Mouse (Mus musculus) hindbrain, embryonic 15.5 days (tissue): ENCODE measurements around the gene Arhgef28. TPM values are rescaled to one million over a fixed set of nuclear protein-coding genes. Genes with fewer than 3 reads are reported as not detected.
"Not testable (repeated sequence)": the region's sequence is repeated elsewhere in the genome, so short reads cannot be mapped to it uniquely, and the experiment has no call there.

ENCODE experiments used
- ATAC-seq: fragments of 200-750 bp; cut with Nextera tagmentation; 2 replicates; pipeline ENCODE4 v1.8.0; 2017; ENCODE audit warnings: low read depth, moderate number of reproducible peaks, moderate TSS enrichment; ENCODE audit not compliant: low FRiP score
- H3K27ac ChIP-seq: fragments of 300-500 bp; sonication (generic); replicated peaks from 2 replicates; pipeline ENCODE4 v1.5.1; 2015; ENCODE audit warnings: mild to moderate bottlenecking, inconsistent platforms
- H3K27me3 ChIP-seq: fragments of 300-500 bp; sonication (generic); 2 replicates; pipeline ENCODE4 v1.6.1; 2015; ENCODE audit warnings: control low read depth, inconsistent platforms
- H3K36me3 ChIP-seq: fragments of 300-500 bp; sonication (generic); 2 replicates; pipeline ENCODE4 v1.6.1; 2015; ENCODE audit warnings: control low read depth, inconsistent platforms
- H3K4me1 ChIP-seq: fragments of 300-500 bp; sonication (generic); replicated peaks from 2 replicates; pipeline ENCODE4 v1.6.1; 2015; ENCODE audit warnings: control low read depth, inconsistent platforms
- H3K4me2 ChIP-seq: fragments of 300-500 bp; sonication (generic); 2 replicates; pipeline ENCODE4 v1.6.1; 2015; ENCODE audit warnings: moderate library complexity, mild to moderate bottlenecking, inconsistent platforms
- H3K4me3 ChIP-seq: fragments of 300-500 bp; sonication (generic); 2 replicates; pipeline ENCODE4 v1.5.1; 2015; ENCODE audit warnings: mild to moderate bottlenecking, inconsistent platforms
- H3K9ac ChIP-seq: fragments of 300-500 bp; sonication (generic); 2 replicates; pipeline ENCODE4 v1.6.1; 2015; ENCODE audit warnings: inconsistent platforms
- H3K9me3 ChIP-seq: fragments of 300-500 bp; sonication (generic); 2 replicates; pipeline ENCODE4 v1.6.1; 2016; ENCODE audit warnings: control low read depth, inconsistent platforms
- WGBS: fragments of 180-500 bp; shearing (Covaris S2); methylation state at CpG from one replicate; pipeline ENCODE4 v1.1.7; 2015; 5-methylcytosine and 5-hydroxymethylcytosine counted together
- polyA plus RNA-seq: library from polyadenylated mRNA; unstranded; fragments of >200 nt; fragmentation: Nextera tagmentation; extraction: Ambion mirVana; gene quantifications from 2 replicates; pipeline ENCODE4 v1.2.1, GENCODE M21; 2015

Gene Arhgef28
- polyA plus RNA-seq, 1 experiment from 2014 or later = 29.3 TPM

- no peaks in the 10 kb centered on the region for H3K4me1 ChIP-seq
- H3K27me3 ChIP-seq = no peaks in the 10 kb centered on the region
- no peak for ATAC-seq
Observed at GRCm38 (mm10) chr13:98118291-98118690, 87.9 kb downstream of the Arhgef28 start.

GRCm38 (mm10) chr13:98117566-98118254, 88.5 kb downstream of the Arhgef28 start:
- no peaks in the 10 kb centered on the region for H3K9me3 ChIP-seq
- H3K36me3 ChIP-seq = no peaks in the 10 kb centered on the region
- 83% methylated on average over 7 of the region's 7 CpGs for WGBS
- H3K27ac ChIP-seq = no peak overlapping the region; the same call in 1 of the 2 replicates
- no peaks in the 10 kb centered on the region for H3K4me1 ChIP-seq
- H3K4me3 ChIP-seq = no peak overlapping the region
- no peaks in the 10 kb centered on the region for H3K27me3 ChIP-seq
- H3K9ac ChIP-seq = no peak overlapping the region
- no peak for ATAC-seq
- H3K4me2 ChIP-seq = no peak overlapping the region

More at GRCm38 (mm10) chr13:98118291-98118690, 87.9 kb downstream of the Arhgef28 start:
- 80% methylated on average over 4 of the region's 4 CpGs for WGBS
- Histone ChIP-seq H3K9ac (no peak overlapping the region), H3K36me3 (no peaks in the 10 kb centered on the region), H3K4me3 (no peak overlapping the region), H3K4me2 (no peak overlapping the region), H3K9me3 (no peaks in the 10 kb centered on the region), H3K27ac (no peak overlapping the region)

- no peaks in the 10 kb centered on the region for H3K9me3 ChIP-seq
- 81% methylated on average over 6 of the region's 6 CpGs for WGBS
- no peaks in the 10 kb centered on the region for H3K27me3 ChIP-seq
- H3K36me3 ChIP-seq = no peaks in the 10 kb centered on the region
- H3K9ac ChIP-seq = no peak overlapping the region
- no peak overlapping the region for H3K27ac ChIP-seq
- ATAC-seq = no peak
- H3K4me2 ChIP-seq = no peak overlapping the region
- H3K4me1 ChIP-seq = no peaks in the 10 kb centered on the region
- no peak overlapping the region for H3K4me3 ChIP-seq
Observed at GRCm38 (mm10) chr13:98115650-98116049, 90.6 kb downstream of the Arhgef28 start.

GRCm38 (mm10) chr13:98115051-98115450, 91.2 kb downstream of the Arhgef28 start:
- Histone ChIP-seq H3K4me1 (no peaks in the 10 kb centered on the region), H3K27me3 (no peaks in the 10 kb centered on the region), H3K4me3 (no peak overlapping the region), H3K9ac (no peak overlapping the region), H3K4me2 (no peak overlapping the region), H3K36me3 (no peaks in the 10 kb centered on the region), H3K9me3 (no peaks in the 10 kb centered on the region), H3K27ac (no peak overlapping the region)
- ATAC-seq = no peak
- 76% methylated on average over 4 of the region's 4 CpGs for WGBS

GRCm38 (mm10) chr13:98112812-98113503, 93.3 kb downstream of the Arhgef28 start:
- no peak overlapping the region for H3K4me3 ChIP-seq
- no peak overlapping the region for H3K4me2 ChIP-seq
- H3K9ac ChIP-seq = no peak overlapping the region
- no peaks in the 10 kb centered on the region for H3K27me3 ChIP-seq
- no peak overlapping the region for H3K27ac ChIP-seq
- WGBS = 87% methylated on average over 7 of the region's 7 CpGs
- H3K9me3 ChIP-seq = no peaks in the 10 kb centered on the region
- ATAC-seq = no peak
- no peaks in the 10 kb centered on the region for H3K4me1 ChIP-seq
- no peaks in the 10 kb centered on the region for H3K36me3 ChIP-seq

- ATAC-seq = no peak
- no peak overlapping the region for H3K9ac ChIP-seq
- H3K27ac ChIP-seq = no peak overlapping the region
- H3K4me2 ChIP-seq = no peak overlapping the region
- H3K4me3 ChIP-seq = no peak overlapping the region
- no peaks in the 10 kb centered on the region for H3K36me3 ChIP-seq
- WGBS = 92% methylated on average over 5 of the region's 5 CpGs
- no peaks in the 10 kb centered on the region for H3K27me3 ChIP-seq
- H3K9me3 ChIP-seq = no peaks in the 10 kb centered on the region
- no peaks in the 10 kb centered on the region for H3K4me1 ChIP-seq
Observed at GRCm38 (mm10) chr13:98111531-98111930, 94.7 kb downstream of the Arhgef28 start.

- H3K4me1 ChIP-seq = no peaks in the 10 kb centered on the region
- H3K9me3 ChIP-seq = no peaks in the 10 kb centered on the region
- ATAC-seq = no peak
- no peak overlapping the region for H3K4me3 ChIP-seq
- H3K9ac ChIP-seq = no peak overlapping the region
- H3K4me2 ChIP-seq = no peak overlapping the region
- 71% methylated on average over 2 of the region's 2 CpGs for WGBS
- no peaks in the 10 kb centered on the region for H3K36me3 ChIP-seq
- no peaks in the 10 kb centered on the region for H3K27me3 ChIP-seq
- H3K27ac ChIP-seq = no peak overlapping the region
Observed at GRCm38 (mm10) chr13:98111021-98111420, 95.2 kb downstream of the Arhgef28 start.

- H3K9me3 ChIP-seq, H3K27ac ChIP-seq, H3K36me3 ChIP-seq, H3K4me3 ChIP-seq, H3K9ac ChIP-seq, ATAC-seq, H3K4me1 ChIP-seq, H3K4me2 ChIP-seq, H3K27me3 ChIP-seq: not testable (repeated sequence)
- 90% methylated on average over 3 of the region's 3 CpGs for WGBS
Observed at GRCm38 (mm10) chr13:98108481-98108880, 97.8 kb downstream of the Arhgef28 start.

- Histone ChIP-seq H3K27me3 (no peaks in the 10 kb centered on the region), H3K4me3 (no peak overlapping the region), H3K27ac (no peak overlapping the region), H3K4me1 (no peaks in the 10 kb centered on the region), H3K9me3 (no peaks in the 10 kb centered on the region), H3K36me3 (no peaks in the 10 kb centered on the region), H3K4me2 (no peak overlapping the region), H3K9ac (no peak overlapping the region)
- WGBS = 85% methylated on average over 2 of the region's 2 CpGs
- ATAC-seq = no peak
Observed at GRCm38 (mm10) chr13:98107621-98108020, 98.6 kb downstream of the Arhgef28 start.

GRCm38 (mm10) chr13:98095966-98096365, 110.3 kb downstream of the Arhgef28 start:
- Histone ChIP-seq H3K9me3 (no peaks in the 10 kb centered on the region), H3K27me3 (no peaks in the 10 kb centered on the region), H3K4me1 (0 out of 2 replicates have a peak, but pooled peaks cover 5% of the 10 kb centered on the region), H3K9ac (no peak overlapping the region), H3K27ac (no peak overlapping the region), H3K4me2 (no peak overlapping the region), H3K36me3 (no peaks in the 10 kb centered on the region), H3K4me3 (no peak overlapping the region)
- 74% methylated on average over 4 of the region's 4 CpGs for WGBS
- no peak for ATAC-seq

- WGBS = 83% methylated on average over 3 of the region's 3 CpGs
- ATAC-seq = no peak
Observed at GRCm38 (mm10) chr13:98094332-98094731, 111.9 kb downstream of the Arhgef28 start.

GRCm38 (mm10) chr13:98093483-98093882, 112.8 kb downstream of the Arhgef28 start:
- Histone ChIP-seq H3K4me2 (no peak overlapping the region), H3K9ac (no peak overlapping the region), H3K27me3 (no peaks in the 10 kb centered on the region), H3K36me3 (no peaks in the 10 kb centered on the region), H3K4me1 (0 out of 2 replicates have a peak, but pooled peaks cover 5% of the 10 kb centered on the region), H3K4me3 (no peak overlapping the region), H3K27ac (no peak overlapping the region), H3K9me3 (no peaks in the 10 kb centered on the region)
- 61% methylated on average over 9 of the region's 9 CpGs for WGBS
- no peak for ATAC-seq

More at GRCm38 (mm10) chr13:98094332-98094731, 111.9 kb downstream of the Arhgef28 start:
- H3K27me3 ChIP-seq = no peaks in the 10 kb centered on the region
- no peak overlapping the region for H3K4me2 ChIP-seq
- H3K4me1 ChIP-seq = 0 out of 2 replicates have a peak, but pooled peaks cover 5% of the 10 kb centered on the region
- no peak overlapping the region for H3K27ac ChIP-seq
- H3K4me3 ChIP-seq = no peak overlapping the region
- H3K9ac ChIP-seq = no peak overlapping the region
- no peaks in the 10 kb centered on the region for H3K36me3 ChIP-seq
- H3K9me3 ChIP-seq = no peaks in the 10 kb centered on the region
